Mouse (Mus musculus) left cerebral cortex, postnatal 4 days (tissue): ENCODE measurements around the gene Rassf2. TPM values are rescaled to one million over a fixed set of nuclear protein-coding genes. Genes with fewer than 3 reads are reported as not detected.
A peak's percentile ranks its signal among the peaks of the same experiment; 100 is the strongest.

ENCODE experiments used
- DNase-seq: peaks from one replicate; pipeline ENCODE4 v3.0.0-alpha.2; 2022
- intact Hi-C: fragments of 180-260 bp; cut with DNase I; formaldehyde crosslinking; loops from one replicate; pipeline ENCODE4 v1.15.1; 2025
- total RNA-seq, 2 experiments: library from RNA; stranded (reverse); gene quantifications; 2 replicates each; pipeline ENCODE4 v1.2.3; 2021

The Rassf2 gene
- total RNA-seq: 10 to 100 TPM; 48.7 to 52.5 TPM

GRCm38 (mm10) chr2:132029646-132030417 is at the start of gene Rassf2:
Rassf2 (minus strand) TSS chr2:132030258.
- intact Hi-C loops: no loop called here
- DNase-seq: peak; percentile 97

GRCm38 (mm10) chr2:132079139-132079538 is 49.1 kb upstream of the Rassf2 start:
- DNase-seq: no peak
- intact Hi-C loops: no loop called here

- DNase-seq: no peak
- intact Hi-C loops: no loop called here
Measured at GRCm38 (mm10) chr2:132073052-132073451, 43.0 kb upstream of the Rassf2 start.

GRCm38 (mm10) chr2:132069985-132070735 is 40.1 kb upstream of the Rassf2 start:
- DNase-seq: no peak
- intact Hi-C loops: no loop called here

GRCm38 (mm10) chr2:132064185-132064831 is 34.2 kb upstream of the Rassf2 start:
- intact Hi-C loops: no loop called here
- DNase-seq: no peak

GRCm38 (mm10) chr2:132063776-132064175 is 33.7 kb upstream of the Rassf2 start:
- intact Hi-C loops: no loop called here
- DNase-seq: no peak

GRCm38 (mm10) chr2:132061884-132062283 is 31.8 kb upstream of the Rassf2 start:
- no peak for DNase-seq
- intact Hi-C loops: no loop called here

GRCm38 (mm10) chr2:132059919-132060318 is 29.9 kb upstream of the Rassf2 start:
- DNase-seq: no peak
- intact Hi-C loops: no loop called here

GRCm38 (mm10) chr2:132055349-132055753 is 25.3 kb upstream of the Rassf2 start:
- intact Hi-C loops: no loop called here

GRCm38 (mm10) chr2:132053824-132054223 is 23.8 kb upstream of the Rassf2 start:
- no peak for DNase-seq
- intact Hi-C loops: no loop called here

More at GRCm38 (mm10) chr2:132055349-132055753, 25.3 kb upstream of the Rassf2 start:
- DNase-seq: no peak

- no peak for DNase-seq
- intact Hi-C loops: no loop called here
Measured at GRCm38 (mm10) chr2:132051798-132052197, 21.7 kb upstream of the Rassf2 start.

GRCm38 (mm10) chr2:132049921-132050320 is 19.9 kb upstream of the Rassf2 start:
- no peak for DNase-seq
- intact Hi-C loops: no loop called here

- no peak for DNase-seq
- intact Hi-C loops: no loop called here
Measured at GRCm38 (mm10) chr2:132049491-132049890, 19.4 kb upstream of the Rassf2 start.

- no peak for DNase-seq
- intact Hi-C loops: no loop called here
Measured at GRCm38 (mm10) chr2:132048143-132048772, 18.2 kb upstream of the Rassf2 start.

GRCm38 (mm10) chr2:132047364-132047763 is 17.3 kb upstream of the Rassf2 start:
- no peak for DNase-seq
- intact Hi-C loops: no loop called here

- intact Hi-C loops: no loop called here
- no peak for DNase-seq
Measured at GRCm38 (mm10) chr2:132046659-132047058, 16.6 kb upstream of the Rassf2 start.

GRCm38 (mm10) chr2:132044320-132045274 is 14.5 kb upstream of the Rassf2 start:
- DNase-seq: no peak
- intact Hi-C loops: no loop called here

GRCm38 (mm10) chr2:132043101-132043621 is 13.1 kb upstream of the Rassf2 start:
- intact Hi-C loops: no loop called here
- peak; percentile 90 for DNase-seq

GRCm38 (mm10) chr2:132039894-132040293 is 9.8 kb upstream of the Rassf2 start:
- DNase-seq: no peak
- intact Hi-C loops: no loop called here

GRCm38 (mm10) chr2:132036326-132036725 is 6.3 kb upstream of the Rassf2 start:
- no peak for DNase-seq
- intact Hi-C loops: no loop called here
